Mouse (Mus musculus): ENCODE data around the gene Gm10972.
"Not testable (repeated sequence)": the region's sequence is repeated elsewhere in the genome, so short reads cannot be mapped to it uniquely, and the experiment has no call there.

The Gm10972 gene

GRCm38 (mm10) chr3:94659142-94659748 is 16.3 kb downstream of the Gm10972 start:
- not testable (repeated sequence) for DNase-seq (ENCODE audit: low read depth, low spot score)

- DNase-seq (ENCODE audit: low read depth, low spot score): not testable (repeated sequence)
Measured at GRCm38 (mm10) chr3:94660841-94661240, 17.9 kb downstream of the Gm10972 start.

GRCm38 (mm10) chr3:94665060-94665802 is 22.3 kb downstream of the Gm10972 start:
- not testable (repeated sequence) for DNase-seq (ENCODE audit: low read depth, low spot score)

GRCm38 (mm10) chr3:94665896-94666295 is 23.0 kb downstream of the Gm10972 start:
- not testable (repeated sequence) for DNase-seq (ENCODE audit: low read depth, low spot score)

GRCm38 (mm10) chr3:94675101-94675500 is 32.2 kb downstream of the Gm10972 start:
- not testable (repeated sequence) for DNase-seq (ENCODE audit: low read depth, low spot score)

GRCm38 (mm10) chr3:94679351-94679841 is 36.5 kb downstream of the Gm10972 start:
- DNase-seq (ENCODE audit: low read depth, low spot score): no peak

GRCm38 (mm10) chr3:94680032-94680431 is 37.1 kb downstream of the Gm10972 start:
- DNase-seq (ENCODE audit: low read depth, low spot score): not testable (repeated sequence)

GRCm38 (mm10) chr3:94680783-94681182 is 37.9 kb downstream of the Gm10972 start:
- DNase-seq (ENCODE audit: low read depth, low spot score): no peak

- no peak for DNase-seq (ENCODE audit: low read depth, low spot score)
Measured at GRCm38 (mm10) chr3:94683646-94684045, 40.7 kb downstream of the Gm10972 start.

GRCm38 (mm10) chr3:94685989-94686772 is 43.3 kb downstream of the Gm10972 start:
- not testable (repeated sequence) for DNase-seq (ENCODE audit: low read depth, low spot score)

- DNase-seq (ENCODE audit: low read depth, low spot score): not testable (repeated sequence)
Measured at GRCm38 (mm10) chr3:94688698-94689097, 45.8 kb downstream of the Gm10972 start.

GRCm38 (mm10) chr3:94689195-94689594 is 46.3 kb downstream of the Gm10972 start:
- not testable (repeated sequence) for DNase-seq (ENCODE audit: low read depth, low spot score)

- not testable (repeated sequence) for DNase-seq (ENCODE audit: low read depth, low spot score)
Measured at GRCm38 (mm10) chr3:94690162-94690561, 47.2 kb downstream of the Gm10972 start.

- DNase-seq (ENCODE audit: low read depth, low spot score): no peak
Measured at GRCm38 (mm10) chr3:94690616-94691247, 47.8 kb downstream of the Gm10972 start.

- DNase-seq (ENCODE audit: low read depth, low spot score): not testable (repeated sequence)
Measured at GRCm38 (mm10) chr3:94691694-94692093, 48.8 kb downstream of the Gm10972 start.
